Mouse (Mus musculus) forebrain, embryonic 14.5 days (tissue): ENCODE data around the gene Pfkfb2. TPM values are rescaled to one million over a fixed set of nuclear protein-coding genes. Genes with fewer than 3 reads are reported as not detected.
"Not testable (repeated sequence)": the region's sequence is repeated elsewhere in the genome, so short reads cannot be mapped to it uniquely, and the experiment has no call there.

ENCODE experiments used
- ATAC-seq: fragments of 200-750 bp; cut with Nextera tagmentation; 2 replicates; pipeline ENCODE4 v1.8.0; 2017; ENCODE audit warnings: mild to moderate bottlenecking, moderate library complexity
- DNase-seq: peaks from one replicate; pipeline ENCODE4 v3.0.0-alpha.2; 2015; ENCODE audit warnings: low spot score
- H3K27ac ChIP-seq: fragments of 300-500 bp; sonication (generic); 2 replicates; pipeline ENCODE4 v1.5.1; 2014; ENCODE audit warnings: low read depth, mild to moderate bottlenecking, control low read depth, low read length, moderate library complexity
- H3K27me3 ChIP-seq: fragments of 300-500 bp; sonication (generic); replicated peaks from 2 replicates; pipeline ENCODE4 v1.6.1; 2014; ENCODE audit warnings: low read length, control low read depth, mixed read lengths; ENCODE audit not compliant: control insufficient read depth, insufficient read depth
- H3K36me3 ChIP-seq: fragments of 300-500 bp; sonication (generic); 2 replicates; pipeline ENCODE4 v1.6.1; 2014; ENCODE audit warnings: low read length, control low read depth; ENCODE audit not compliant: control insufficient read depth, insufficient read depth
- H3K4me1 ChIP-seq: fragments of 300-500 bp; sonication (generic); 2 replicates; pipeline ENCODE4 v1.6.1; 2014; ENCODE audit warnings: antibody characterized with exemption, low read length, control low read depth; ENCODE audit not compliant: control insufficient read depth, insufficient read depth
- H3K4me2 ChIP-seq: fragments of 300-500 bp; sonication (generic); 2 replicates; pipeline ENCODE4 v1.6.1; 2014; ENCODE audit warnings: mild to moderate bottlenecking, control low read depth, low read length
- H3K4me3 ChIP-seq: fragments of 300-500 bp; sonication (generic); 2 replicates; pipeline ENCODE4 v1.5.1; 2014; ENCODE audit warnings: low read depth, low read length, control low read depth
- H3K9ac ChIP-seq: fragments of 300-500 bp; sonication (generic); 2 replicates; pipeline ENCODE4 v1.6.1; 2014; ENCODE audit warnings: mild to moderate bottlenecking, low read length, control low read depth, moderate library complexity
- H3K9me3 ChIP-seq: fragments of 300-500 bp; sonication (generic); replicated peaks from 2 replicates; pipeline ENCODE4 v1.6.1; 2016; ENCODE audit warnings: low read length, control low read depth, mixed read lengths; ENCODE audit not compliant: control insufficient read depth
- WGBS: fragments of 180-500 bp; shearing (Covaris S2); extraction: QIAGEN DNeasy Blood & Tissue Kit; methylation state at CpG from one replicate; pipeline ENCODE4 v1.1.7; 2014; 5-methylcytosine and 5-hydroxymethylcytosine counted together
- polyA plus RNA-seq: library from polyadenylated mRNA; unstranded; fragments of >200 nt; fragmentation: Nextera tagmentation; extraction: Ambion mirVana; gene quantifications from 2 replicates; pipeline ENCODE4 v1.2.1, GENCODE M21; 2014

The Pfkfb2 gene
- polyA plus RNA-seq, 1 experiment from 2014 or later, result 17.8 TPM

DNA sequence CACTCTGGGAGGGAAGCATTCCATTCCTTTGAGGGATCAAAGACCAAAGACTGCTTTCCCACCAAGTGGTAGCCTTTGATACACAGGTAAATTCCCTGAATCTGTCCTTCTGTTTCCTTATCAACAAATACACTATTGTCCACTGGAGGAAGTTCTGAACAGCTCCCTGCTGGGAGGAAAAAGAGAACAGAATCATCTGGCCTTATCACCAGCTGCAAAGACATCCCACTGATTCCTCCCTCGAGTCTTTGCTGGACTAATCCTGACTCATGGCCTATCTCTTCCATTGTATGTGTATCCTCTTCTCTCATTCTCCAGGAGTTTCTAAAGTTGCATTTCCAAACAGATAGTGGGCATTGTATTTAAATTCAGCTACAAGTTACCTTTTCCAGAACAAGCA lies 45.1 kb downstream of the Pfkfb2 start:
- Histone ChIP-seq H3K4me2 (no peak overlapping the region), H3K27ac (no peak overlapping the region), H3K9me3 (no peaks in the 10 kb centered on the region), H3K27me3 (no peaks in the 10 kb centered on the region), H3K9ac (no peak overlapping the region), H3K4me1 (no peaks in the 10 kb centered on the region), H3K36me3 (no peaks in the 10 kb centered on the region), H3K4me3 (no peak overlapping the region)
- no peak for DNase-seq
- no peak for ATAC-seq
- WGBS, result 27% methylated on average over 1 of the region's 1 CpGs

DNA sequence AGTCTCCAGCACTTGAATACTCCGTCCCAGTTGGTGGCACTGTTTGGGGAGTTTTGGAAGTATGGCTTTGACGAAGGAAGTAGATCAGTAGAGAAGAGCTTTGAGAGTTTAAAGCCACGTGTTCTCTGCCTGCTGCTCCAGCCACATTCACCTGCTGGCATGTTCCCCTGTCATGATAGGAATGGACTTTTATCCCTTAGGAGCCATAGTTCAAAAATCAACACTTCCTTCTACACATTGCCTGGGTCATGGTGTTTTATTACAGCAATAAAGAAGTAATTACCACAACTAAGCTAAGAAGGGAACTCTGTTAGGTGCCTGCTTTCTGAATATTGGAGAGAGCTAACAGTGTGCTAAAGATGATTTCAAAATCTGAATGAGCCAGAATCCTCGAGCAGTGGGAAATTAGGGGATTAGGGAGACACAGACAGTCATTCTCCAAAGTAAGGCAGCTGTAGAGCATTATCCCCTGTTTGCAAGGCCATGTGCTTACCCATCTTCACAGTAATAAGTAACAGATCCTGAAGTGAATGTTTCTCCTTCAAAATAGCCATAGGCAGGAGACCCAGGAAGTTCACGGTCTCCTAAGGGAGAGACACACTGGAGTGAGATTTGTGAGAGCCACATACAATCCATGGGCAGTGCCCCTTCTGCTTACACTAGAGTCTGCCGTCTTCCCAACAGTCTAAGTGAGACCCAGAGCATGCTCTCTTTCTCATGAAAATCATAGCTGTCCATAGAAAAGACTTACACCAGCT lies 47.2 kb downstream of the Pfkfb2 start:
- WGBS, result 75% methylated on average over 6 of the region's 6 CpGs
- Histone ChIP-seq H3K9me3 (no peaks in the 10 kb centered on the region), H3K4me1 (no peaks in the 10 kb centered on the region), H3K4me2 (no peak overlapping the region), H3K27ac (no peak overlapping the region), H3K36me3 (no peaks in the 10 kb centered on the region), H3K27me3 (no peaks in the 10 kb centered on the region), H3K9ac (no peak overlapping the region), H3K4me3 (no peak overlapping the region)
- ATAC-seq, result no peak
- DNase-seq, result no peak

DNA sequence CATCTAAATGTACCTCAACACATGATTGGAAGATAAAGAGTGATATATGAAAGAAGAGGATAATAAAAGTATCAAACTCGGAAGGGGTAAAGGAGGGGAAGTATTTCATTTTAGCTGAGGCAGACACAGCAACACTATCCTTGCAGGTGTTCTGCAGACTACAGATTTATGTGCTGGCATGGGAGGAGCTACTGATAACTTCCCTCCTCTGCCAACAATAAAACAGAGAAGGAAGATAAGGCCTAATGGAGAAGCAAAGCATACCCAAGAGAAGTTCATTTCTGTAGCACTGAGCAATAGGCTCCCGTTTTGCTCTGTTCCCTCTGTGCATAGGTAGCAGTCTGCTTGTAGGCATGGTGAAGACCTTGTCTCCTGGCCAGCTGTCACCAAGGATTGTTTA lies 48.0 kb downstream of the Pfkfb2 start:
- Histone ChIP-seq H3K4me3 (no peak overlapping the region), H3K4me2 (no peak overlapping the region), H3K9me3 (no peaks in the 10 kb centered on the region), H3K27me3 (no peaks in the 10 kb centered on the region), H3K36me3 (no peaks in the 10 kb centered on the region), H3K27ac (no peak overlapping the region), H3K9ac (no peak overlapping the region), H3K4me1 (no peaks in the 10 kb centered on the region)
- WGBS, result 86% methylated on average over 2 of the region's 2 CpGs
- DNase-seq (no peak), ATAC-seq (no peak)

DNA sequence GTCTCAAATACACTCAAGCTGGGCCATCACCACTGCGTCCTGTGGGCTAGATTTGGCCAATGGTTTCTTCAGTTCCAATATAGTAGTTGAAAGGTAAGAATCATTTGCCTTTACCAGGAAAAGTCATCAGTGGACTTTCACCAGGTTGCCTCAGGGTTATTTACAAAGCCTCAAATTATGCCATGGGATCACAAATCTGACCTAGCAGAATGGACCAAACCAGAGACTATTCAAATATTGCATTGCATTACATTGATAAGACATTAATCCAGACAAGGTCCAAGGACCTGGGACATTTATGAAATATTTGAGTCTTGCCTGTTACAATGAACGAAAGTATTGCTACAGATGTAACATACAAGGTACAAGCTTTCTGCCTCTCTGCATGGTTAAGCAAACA lies 50.5 kb downstream of the Pfkfb2 start:
- Histone ChIP-seq H3K9ac (no peak overlapping the region), H3K36me3 (no peaks in the 10 kb centered on the region), H3K27ac (no peak overlapping the region), H3K27me3 (no peaks in the 10 kb centered on the region), H3K4me2 (no peak overlapping the region), H3K4me3 (no peak overlapping the region), H3K4me1 (no peaks in the 10 kb centered on the region), H3K9me3 (no peaks in the 10 kb centered on the region)
- 84% methylated on average over 2 of the region's 2 CpGs for WGBS
- no peak for ATAC-seq
- no peak for DNase-seq

DNA sequence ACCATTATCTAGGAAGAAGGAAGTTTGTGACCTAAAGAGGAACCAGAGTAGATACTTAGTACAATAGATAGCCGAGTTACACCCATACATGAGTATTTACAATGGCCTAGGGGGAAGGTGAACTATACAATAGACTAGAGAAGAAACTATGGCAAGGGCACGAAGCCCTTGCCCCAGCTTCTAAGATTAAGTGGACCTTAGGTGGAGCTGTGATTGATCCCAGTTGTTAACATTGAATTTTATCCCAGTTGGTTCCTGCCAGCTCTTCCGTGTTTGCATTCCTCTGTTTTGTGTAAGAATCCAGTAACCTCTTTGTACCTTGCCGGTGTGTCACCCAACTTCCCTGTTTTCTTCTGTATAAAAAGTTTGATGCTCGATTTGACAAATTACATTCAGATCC lies 65.5 kb downstream of the Pfkfb2 start:
- not testable (repeated sequence) for H3K4me3 ChIP-seq, H3K27me3 ChIP-seq, H3K27ac ChIP-seq, H3K4me2 ChIP-seq, ATAC-seq, H3K4me1 ChIP-seq, DNase-seq, H3K9me3 ChIP-seq, H3K9ac ChIP-seq, H3K36me3 ChIP-seq
- 88% methylated on average over 5 of the region's 5 CpGs for WGBS

DNA sequence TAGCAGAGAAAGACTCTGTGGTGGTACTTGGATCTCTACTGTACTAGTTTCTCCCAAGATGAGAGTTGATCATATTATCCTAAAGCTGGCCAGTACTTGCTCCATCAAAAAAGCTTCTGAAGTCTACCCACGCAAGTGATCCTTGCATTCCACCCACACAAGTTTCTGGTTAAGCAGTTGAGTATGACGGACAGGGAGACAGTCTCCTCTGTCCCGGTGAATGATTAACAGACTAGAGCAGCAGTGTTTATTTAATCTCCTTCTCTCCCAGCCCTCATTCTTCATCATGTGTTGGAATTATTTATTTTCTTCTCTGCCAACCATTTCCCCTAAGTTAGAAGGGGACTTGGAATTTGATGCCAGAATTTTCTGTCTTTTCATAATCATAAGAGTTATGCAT lies 67.6 kb downstream of the Pfkfb2 start, which contains the start of gene C4bp:
TSS of gene C4bp (minus strand) at position 179 of the 400 bp plus-strand sequence.
- Histone ChIP-seq H3K9ac (no peak within 1 kb of the TSS), H3K27me3 (no peaks in the 10 kb centered on the region), H3K4me2 (no peak within 1 kb of the TSS), H3K4me1 (no peaks in the 10 kb centered on the region), H3K36me3 (no peaks in the 10 kb centered on the region), H3K9me3 (no peaks in the 10 kb centered on the region), H3K4me3 (no peak within 1 kb of the TSS), H3K27ac (no peak within 1 kb of the TSS)
- 95% methylated on average over 3 of the region's 3 CpGs for WGBS
- ATAC-seq (no peak), DNase-seq (no peak)

DNA sequence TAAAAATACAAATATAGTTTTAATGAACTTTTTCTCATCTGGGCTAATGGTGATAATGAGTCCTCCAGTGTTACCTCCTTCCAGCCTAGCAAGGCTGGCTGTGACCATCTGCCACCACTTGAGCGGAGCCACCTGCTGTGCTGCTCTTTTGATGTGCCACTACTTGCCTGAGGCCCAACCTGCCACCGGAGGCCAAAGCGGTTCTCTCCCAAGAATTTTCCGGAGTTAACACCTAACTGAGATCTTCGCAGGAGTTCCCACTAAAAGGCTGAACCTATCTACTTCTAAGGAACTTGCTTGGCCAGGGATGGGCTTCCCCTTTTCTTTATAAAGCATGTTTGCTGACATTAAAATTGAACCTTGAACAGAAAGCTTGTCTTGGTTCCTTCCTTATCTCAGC lies 69.4 kb downstream of the Pfkfb2 start:
- H3K9me3 ChIP-seq, H3K4me2 ChIP-seq, ATAC-seq, DNase-seq, H3K36me3 ChIP-seq, H3K4me3 ChIP-seq, H3K9ac ChIP-seq, H3K4me1 ChIP-seq, H3K27ac ChIP-seq, H3K27me3 ChIP-seq: not testable (repeated sequence)
- WGBS, result 45% methylated on average over 5 of the region's 5 CpGs

DNA sequence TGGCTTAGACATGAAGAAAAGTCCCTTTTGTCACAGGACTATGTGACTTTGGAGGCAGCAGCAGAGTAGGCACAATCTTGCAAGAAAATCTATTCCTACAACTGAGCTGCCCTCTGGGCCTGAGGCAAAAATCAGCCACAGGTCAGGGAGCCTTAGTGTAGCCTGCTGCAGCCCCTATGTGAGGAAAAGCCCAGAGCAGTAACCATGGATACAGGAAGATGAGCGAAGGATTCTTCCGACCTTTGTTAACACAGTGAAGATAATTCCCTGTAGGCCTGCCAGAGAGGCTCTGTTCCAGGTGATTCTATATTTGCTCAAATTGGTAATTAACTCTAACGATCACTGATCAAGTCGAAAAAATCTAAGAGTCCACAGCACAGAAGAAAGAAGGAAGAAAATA lies 85.0 kb downstream of the Pfkfb2 start:
- Histone ChIP-seq H3K36me3 (no peaks in the 10 kb centered on the region), H3K9me3 (no peaks in the 10 kb centered on the region), H3K4me2 (no peak overlapping the region), H3K27me3 (no peaks in the 10 kb centered on the region), H3K27ac (no peak overlapping the region), H3K9ac (no peak overlapping the region), H3K4me3 (no peak overlapping the region), H3K4me1 (no peaks in the 10 kb centered on the region)
- ATAC-seq (peak; percentile 42; the same call in 1 of the 2 replicates), DNase-seq (peak; percentile 12)
- 45% methylated on average over 4 of the region's 4 CpGs for WGBS

DNA sequence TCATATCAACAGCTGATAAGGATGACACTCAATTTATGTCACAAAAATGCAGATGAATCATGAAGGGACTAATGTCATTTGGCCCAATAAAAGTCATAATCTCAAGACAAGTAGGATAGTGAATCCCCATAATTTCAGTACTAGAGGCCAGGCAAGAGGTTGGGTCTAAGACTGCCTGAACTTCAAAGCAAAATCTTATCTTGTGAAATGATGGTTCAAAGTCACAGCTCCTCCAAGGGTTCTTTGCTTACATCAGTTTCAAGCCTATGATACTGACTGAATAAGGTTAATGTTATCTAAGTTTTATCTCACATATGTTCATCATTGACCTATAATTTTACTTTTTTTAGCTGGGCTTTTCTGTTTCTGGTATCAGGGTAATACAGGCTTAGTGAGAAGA lies 88.1 kb downstream of the Pfkfb2 start:
- Histone ChIP-seq H3K9me3 (no peaks in the 10 kb centered on the region), H3K4me1 (no peaks in the 10 kb centered on the region), H3K4me2 (no peak overlapping the region), H3K4me3 (no peak overlapping the region), H3K27ac (no peak overlapping the region), H3K27me3 (no peaks in the 10 kb centered on the region), H3K9ac (no peak overlapping the region), H3K36me3 (no peaks in the 10 kb centered on the region)
- DNase-seq (no peak), ATAC-seq (no peak)
